Mouse (Mus musculus) limb, embryonic 13.5 days (tissue): Measurements from ENCODE around the gene Fgfbp1. TPM values are rescaled to one million over a fixed set of nuclear protein-coding genes. Genes with fewer than 3 reads are reported as not detected.

ENCODE experiments used
- ATAC-seq: fragments of 200-750 bp; cut with Nextera tagmentation; 2 replicates; pipeline ENCODE4 v1.8.0; 2017; ENCODE audit warnings: low read depth, moderate number of reproducible peaks, moderate TSS enrichment; ENCODE audit not compliant: low FRiP score
- H3K27ac ChIP-seq: fragments of 300-500 bp; sonication (generic); 2 replicates; pipeline ENCODE4 v1.5.1; 2015; ENCODE audit warnings: inconsistent platforms, mild to moderate bottlenecking, moderate library complexity
- H3K27me3 ChIP-seq: fragments of 300-500 bp; sonication (generic); 2 replicates; pipeline ENCODE4 v1.6.1; 2015; ENCODE audit warnings: mild to moderate bottlenecking, inconsistent platforms
- H3K36me3 ChIP-seq: fragments of 300-500 bp; sonication (generic); 2 replicates; pipeline ENCODE4 v1.6.1; 2015; ENCODE audit warnings: inconsistent platforms, mild to moderate bottlenecking, moderate library complexity
- H3K4me1 ChIP-seq: fragments of 300-500 bp; sonication (generic); 2 replicates; pipeline ENCODE4 v1.6.1; 2015; ENCODE audit warnings: inconsistent platforms
- H3K4me2 ChIP-seq: fragments of 300-500 bp; sonication (generic); replicated peaks from 2 replicates; pipeline ENCODE4 v1.6.1; 2015; ENCODE audit warnings: inconsistent platforms, mild to moderate bottlenecking, moderate library complexity
- H3K4me3 ChIP-seq: fragments of 300-500 bp; sonication (generic); 2 replicates; pipeline ENCODE4 v1.5.1; 2015; ENCODE audit warnings: moderate library complexity, mild to moderate bottlenecking, inconsistent platforms
- H3K9ac ChIP-seq: fragments of 300-500 bp; sonication (generic); 2 replicates; pipeline ENCODE4 v1.6.1; 2015; ENCODE audit warnings: mild to moderate bottlenecking, inconsistent platforms
- H3K9me3 ChIP-seq: fragments of 300-500 bp; sonication (generic); 2 replicates; pipeline ENCODE4 v1.6.1; 2016; ENCODE audit warnings: inconsistent platforms
- WGBS: fragments of 180-500 bp; shearing (Covaris S2); methylation state at CpG from one replicate; pipeline ENCODE4 v1.1.7; 2015; 5-methylcytosine and 5-hydroxymethylcytosine counted together
- polyA plus RNA-seq: library from polyadenylated mRNA; unstranded; fragments of >200 nt; fragmentation: Nextera tagmentation; extraction: Ambion mirVana; gene quantifications from 2 replicates; pipeline ENCODE4 v1.2.1, GENCODE M21; 2015

The Fgfbp1 gene
- polyA plus RNA-seq, 1 experiment from 2014 or later: 14.3 TPM

- ATAC-seq: no peak
Observed at GRCm38 (mm10) chr5:43971156-43971555, 10.4 kb downstream of the Fgfbp1 start.

GRCm38 (mm10) chr5:43970532-43970931 lies 11.0 kb downstream of the Fgfbp1 start:
- Histone ChIP-seq H3K9ac (no peak overlapping the region), H3K27me3 (no peaks in the 10 kb centered on the region), H3K9me3 (no peaks in the 10 kb centered on the region), H3K27ac (no peak overlapping the region), H3K4me1 (no peaks in the 10 kb centered on the region), H3K4me3 (no peak overlapping the region), H3K36me3 (no peaks in the 10 kb centered on the region), H3K4me2 (no peak overlapping the region)
- no peak for ATAC-seq
- 83% methylated on average over 2 of the region's 2 CpGs for WGBS

More at GRCm38 (mm10) chr5:43971156-43971555, 10.4 kb downstream of the Fgfbp1 start:
- Histone ChIP-seq H3K27me3 (no peaks in the 10 kb centered on the region), H3K36me3 (no peaks in the 10 kb centered on the region), H3K4me1 (no peaks in the 10 kb centered on the region), H3K4me2 (no peak overlapping the region), H3K9me3 (no peaks in the 10 kb centered on the region), H3K9ac (no peak overlapping the region), H3K4me3 (no peak overlapping the region), H3K27ac (no peak overlapping the region)
- 48% methylated on average over 2 of the region's 2 CpGs for WGBS

- 71% methylated on average over 2 of the region's 2 CpGs for WGBS
- H3K4me1 ChIP-seq: no peaks in the 10 kb centered on the region
- no peak overlapping the region for H3K27ac ChIP-seq
- H3K27me3 ChIP-seq: no peaks in the 10 kb centered on the region
- no peak for ATAC-seq
- no peaks in the 10 kb centered on the region for H3K36me3 ChIP-seq
- H3K9me3 ChIP-seq: no peaks in the 10 kb centered on the region
- H3K4me2 ChIP-seq: no peak overlapping the region
- no peak overlapping the region for H3K9ac ChIP-seq
- H3K4me3 ChIP-seq: no peak overlapping the region
Observed at GRCm38 (mm10) chr5:43968634-43969033, 12.9 kb downstream of the Fgfbp1 start.

DNA sequence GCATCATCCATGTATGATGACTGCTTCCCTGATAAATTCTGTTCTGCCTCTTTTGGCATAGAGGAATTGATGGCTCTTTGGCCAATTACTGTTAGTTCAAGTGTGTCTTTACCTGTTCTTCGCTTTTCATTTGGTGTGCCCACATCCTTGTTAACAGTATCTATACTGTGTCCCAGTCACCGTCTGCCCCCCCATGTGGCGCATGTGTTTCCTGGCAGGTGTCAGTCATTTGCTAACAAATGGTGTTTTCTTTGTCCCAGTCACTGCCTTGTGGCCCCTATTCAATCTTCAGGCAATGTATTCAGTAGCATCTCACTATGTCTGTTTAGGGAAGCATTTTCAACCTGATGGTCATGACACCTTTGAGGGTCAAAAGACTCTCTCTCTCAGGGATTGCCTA lies 20.5 kb downstream of the Fgfbp1 start:
- H3K27ac ChIP-seq: no peak overlapping the region
- no peak overlapping the region for H3K4me2 ChIP-seq
- H3K4me3 ChIP-seq: no peak overlapping the region
- no peak for ATAC-seq
- no peaks in the 10 kb centered on the region for H3K27me3 ChIP-seq
- 88% methylated on average over 3 of the region's 3 CpGs for WGBS
- H3K9ac ChIP-seq: no peak overlapping the region
- H3K36me3 ChIP-seq: no peaks in the 10 kb centered on the region
- no peaks in the 10 kb centered on the region for H3K4me1 ChIP-seq
- no peaks in the 10 kb centered on the region for H3K9me3 ChIP-seq

DNA sequence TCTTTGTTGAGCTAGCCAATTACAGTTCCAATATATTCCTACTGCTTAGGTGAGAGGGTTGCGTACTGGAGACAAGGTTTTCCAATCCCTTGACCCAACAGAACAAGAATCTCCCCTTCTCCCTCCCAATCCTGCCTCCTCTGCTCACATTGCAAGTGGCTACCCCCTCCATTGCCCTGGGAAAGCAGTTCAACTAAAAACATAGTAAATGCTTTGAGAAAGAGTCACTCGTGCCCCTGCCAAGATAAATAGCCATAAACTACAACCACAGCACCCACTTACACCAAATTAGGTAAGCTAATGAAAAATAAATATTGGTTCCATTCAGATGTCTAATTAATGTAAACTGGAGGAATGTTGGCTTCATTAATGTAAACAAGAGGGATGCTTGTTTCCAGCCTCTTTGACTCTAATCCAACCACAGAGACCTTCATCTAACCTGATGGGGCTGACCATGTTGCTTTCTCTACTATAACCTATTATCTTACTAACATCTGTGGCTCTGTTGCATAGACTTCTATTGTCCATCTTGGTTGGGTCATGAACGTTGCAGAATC lies 21.6 kb downstream of the Fgfbp1 start:
- peak; percentile 44 for ATAC-seq
- WGBS: 72% methylated on average over 3 of the region's 3 CpGs
- H3K27ac ChIP-seq: no peak overlapping the region

GRCm38 (mm10) chr5:43953241-43953640 lies 28.3 kb downstream of the Fgfbp1 start:
- no peak overlapping the region for H3K27ac ChIP-seq
- H3K9me3 ChIP-seq: no peaks in the 10 kb centered on the region
- H3K27me3 ChIP-seq: no peaks in the 10 kb centered on the region
- H3K4me3 ChIP-seq: no peak overlapping the region
- H3K36me3 ChIP-seq: no peaks in the 10 kb centered on the region
- 68% methylated on average over 1 of the region's 1 CpGs for WGBS
- H3K9ac ChIP-seq: no peak overlapping the region
- no peak for ATAC-seq
- peaks cover 12% of the 10 kb centered on the region for H3K4me1 ChIP-seq
- H3K4me2 ChIP-seq: no peak overlapping the region

More for the DNA sequence above, 21.6 kb downstream of the Fgfbp1 start:
- no peaks in the 10 kb centered on the region for H3K36me3 ChIP-seq
- H3K9me3 ChIP-seq: no peaks in the 10 kb centered on the region
- H3K9ac ChIP-seq: no peak overlapping the region
- H3K4me3 ChIP-seq: no peak overlapping the region
- no peak overlapping the region for H3K4me2 ChIP-seq
- no peaks in the 10 kb centered on the region for H3K4me1 ChIP-seq
- H3K27me3 ChIP-seq: no peaks in the 10 kb centered on the region

GRCm38 (mm10) chr5:43948748-43949275 lies 32.8 kb downstream of the Fgfbp1 start:
- ATAC-seq: peak; percentile 24; the same call in 1 of the 2 replicates
- Histone ChIP-seq H3K4me2 (peak overlapping the region; percentile 72), H3K9me3 (no peaks in the 10 kb centered on the region), H3K9ac (no peak overlapping the region), H3K4me1 (peaks cover 24% of the 10 kb centered on the region), H3K4me3 (peak overlapping the region; percentile 36), H3K36me3 (no peaks in the 10 kb centered on the region), H3K27me3 (no peaks in the 10 kb centered on the region), H3K27ac (peak overlapping the region; percentile 61; the same call in 1 of the 2 replicates)
- WGBS: 4% methylated on average over 8 of the region's 8 CpGs

- no peaks in the 10 kb centered on the region for H3K9me3 ChIP-seq
- no peaks in the 10 kb centered on the region for H3K27me3 ChIP-seq
- ATAC-seq: peak; percentile 89
- peak overlapping the region; percentile 36 for H3K4me3 ChIP-seq
- H3K27ac ChIP-seq: 0 out of 2 replicates have a peak overlapping the region, but pooled peaks have one; percentile 1
- H3K9ac ChIP-seq: 0 out of 2 replicates have a peak overlapping the region, but pooled peaks have one; percentile 26
- H3K36me3 ChIP-seq: no peaks in the 10 kb centered on the region
- WGBS: under 1% methylated on average over 27 of the region's 27 CpGs
- peaks cover 24% of the 10 kb centered on the region for H3K4me1 ChIP-seq
- H3K4me2 ChIP-seq: peak overlapping the region; percentile 72
Observed at GRCm38 (mm10) chr5:43948111-43948743, 33.4 kb downstream of the Fgfbp1 start.

DNA sequence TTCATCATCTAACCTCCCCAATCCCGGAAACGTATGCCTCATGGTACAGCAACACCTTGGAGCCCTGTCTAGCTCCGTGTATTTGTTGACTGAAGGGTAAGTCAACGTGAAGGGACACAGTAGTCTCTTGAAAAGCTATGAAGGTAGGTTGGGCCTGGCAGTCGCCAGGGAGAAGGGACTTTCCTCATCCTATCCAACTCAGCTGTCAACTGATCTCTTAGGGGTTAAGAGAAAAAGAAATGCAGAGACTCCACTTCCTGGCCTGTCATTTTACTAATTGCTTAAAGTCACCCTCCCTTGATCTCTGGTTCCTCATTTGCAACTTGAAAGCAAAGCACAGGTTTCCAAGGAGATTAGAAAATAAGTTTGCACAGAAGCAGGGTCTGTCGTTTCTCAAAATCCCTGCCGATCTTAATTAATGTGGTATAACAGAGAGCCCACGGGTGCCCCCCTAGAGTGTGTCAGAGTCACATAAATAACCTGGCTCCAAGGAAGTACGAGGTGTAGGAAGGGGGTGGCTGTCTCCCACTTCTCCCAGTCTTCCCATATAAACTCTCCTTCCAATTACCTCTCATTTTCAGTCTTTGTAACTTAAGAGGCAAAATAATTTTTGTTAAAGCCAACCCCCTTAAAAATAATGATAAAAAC lies 34.1 kb downstream of the Fgfbp1 start:
- Histone ChIP-seq H3K27ac (peak overlapping the region; percentile 6; the same call in 1 of the 2 replicates), H3K4me1 (peaks cover 24% of the 10 kb centered on the region), H3K4me2 (peak overlapping the region; percentile 72), H3K4me3 (peak overlapping the region; percentile 36; the same call in 1 of the 2 replicates), H3K36me3 (no peaks in the 10 kb centered on the region), H3K9ac (no peak overlapping the region), H3K9me3 (no peaks in the 10 kb centered on the region), H3K27me3 (no peaks in the 10 kb centered on the region)
- no peak for ATAC-seq
- 19% methylated on average over 9 of the region's 9 CpGs for WGBS

- Histone ChIP-seq H3K4me2 (no peak overlapping the region), H3K9me3 (no peaks in the 10 kb centered on the region), H3K36me3 (no peaks in the 10 kb centered on the region), H3K27ac (no peak overlapping the region), H3K4me1 (no peaks in the 10 kb centered on the region), H3K27me3 (no peaks in the 10 kb centered on the region), H3K4me3 (no peak overlapping the region), H3K9ac (no peak overlapping the region)
- 61% methylated on average over 2 of the region's 2 CpGs for WGBS
- ATAC-seq: no peak
Observed at GRCm38 (mm10) chr5:43933269-43933668, 48.3 kb downstream of the Fgfbp1 start.
